Mouse (Mus musculus): ENCODE data around the gene Prm3.

Prm3 gene

GRCm38 (mm10) chr16:10790702-10791101 lies at the start of gene Prm3:
Gene Prm3, minus strand, starts transcription at chr16:10790914.
- no peak for DNase-seq (ENCODE audit: low read depth, low spot score)

GRCm38 (mm10) chr16:10840018-10840417 lies 49.3 kb upstream of the Prm3 start:
- DNase-seq (ENCODE audit: low read depth, low spot score): no peak

GRCm38 (mm10) chr16:10838487-10839245 lies 48.0 kb upstream of the Prm3 start:
- DNase-seq (ENCODE audit: low read depth, low spot score): peak; percentile 27

GRCm38 (mm10) chr16:10837903-10838302 lies 47.2 kb upstream of the Prm3 start:
- DNase-seq (ENCODE audit: low read depth, low spot score): no peak

GRCm38 (mm10) chr16:10837250-10837649 lies 46.5 kb upstream of the Prm3 start:
- no peak for DNase-seq (ENCODE audit: low read depth, low spot score)

- no peak for DNase-seq (ENCODE audit: low read depth, low spot score)
Observed at GRCm38 (mm10) chr16:10836388-10836787, 45.7 kb upstream of the Prm3 start.

- DNase-seq (ENCODE audit: low read depth, low spot score): peak; percentile 88
Observed at GRCm38 (mm10) chr16:10834911-10835587, 44.3 kb upstream of the Prm3 start, which contains the start of gene Rmi2. Gene Rmi2, plus strand, starts transcription at chr16:10835059.

GRCm38 (mm10) chr16:10834542-10834910 lies 43.8 kb upstream of the Prm3 start:
- DNase-seq (ENCODE audit: low read depth, low spot score): no peak

GRCm38 (mm10) chr16:10828461-10828805 lies 37.7 kb upstream of the Prm3 start:
- DNase-seq (ENCODE audit: low read depth, low spot score): no peak

- DNase-seq (ENCODE audit: low read depth, low spot score): no peak
Observed at GRCm38 (mm10) chr16:10827766-10828460, 37.2 kb upstream of the Prm3 start.

- no peak for DNase-seq (ENCODE audit: low read depth, low spot score)
Observed at GRCm38 (mm10) chr16:10827269-10827668, 36.6 kb upstream of the Prm3 start.

GRCm38 (mm10) chr16:10825840-10826239 lies 35.1 kb upstream of the Prm3 start:
- DNase-seq (ENCODE audit: low read depth, low spot score): no peak

- no peak for DNase-seq (ENCODE audit: low read depth, low spot score)
Observed at GRCm38 (mm10) chr16:10824536-10824935, 33.8 kb upstream of the Prm3 start.

GRCm38 (mm10) chr16:10821387-10821786 lies 30.7 kb upstream of the Prm3 start:
- no peak for DNase-seq (ENCODE audit: low read depth, low spot score)

- DNase-seq (ENCODE audit: low read depth, low spot score): no peak
Observed at GRCm38 (mm10) chr16:10819966-10820365, 29.3 kb upstream of the Prm3 start.

GRCm38 (mm10) chr16:10818579-10819135 lies 27.9 kb upstream of the Prm3 start:
- no peak for DNase-seq (ENCODE audit: low read depth, low spot score)

GRCm38 (mm10) chr16:10814864-10815263 lies 24.1 kb upstream of the Prm3 start:
- no peak for DNase-seq (ENCODE audit: low read depth, low spot score)

- DNase-seq (ENCODE audit: low read depth, low spot score): no peak
Observed at GRCm38 (mm10) chr16:10813726-10814125, 23.0 kb upstream of the Prm3 start.

GRCm38 (mm10) chr16:10812865-10813371 lies 22.2 kb upstream of the Prm3 start, which contains the start of gene Gm11172:
Gene Gm11172, plus strand, starts transcription at chr16:10812915.
- DNase-seq (ENCODE audit: low read depth, low spot score): no peak

GRCm38 (mm10) chr16:10810376-10810775 lies 19.7 kb upstream of the Prm3 start:
- no peak for DNase-seq (ENCODE audit: low read depth, low spot score)

- no peak for DNase-seq (ENCODE audit: low read depth, low spot score)
Observed at GRCm38 (mm10) chr16:10805789-10806527, 15.2 kb upstream of the Prm3 start, which contains the start of gene Prm1. Gene Prm1, minus strand, starts transcription at chr16:10805839.
